Mouse (Mus musculus) retina, postnatal 7 days (tissue): Measurements from ENCODE around the gene Phlda3.

ENCODE experiments used
- DNase-seq: peaks from one replicate; pipeline ENCODE4 v3.0.0-alpha.2; 2012; ENCODE audit warnings: low read depth, low spot score

Gene Phlda3

GRCm38 (mm10) chr1:135793370-135794215 lies 27.7 kb downstream of the Phlda3 start:
- no peak for DNase-seq

DNA sequence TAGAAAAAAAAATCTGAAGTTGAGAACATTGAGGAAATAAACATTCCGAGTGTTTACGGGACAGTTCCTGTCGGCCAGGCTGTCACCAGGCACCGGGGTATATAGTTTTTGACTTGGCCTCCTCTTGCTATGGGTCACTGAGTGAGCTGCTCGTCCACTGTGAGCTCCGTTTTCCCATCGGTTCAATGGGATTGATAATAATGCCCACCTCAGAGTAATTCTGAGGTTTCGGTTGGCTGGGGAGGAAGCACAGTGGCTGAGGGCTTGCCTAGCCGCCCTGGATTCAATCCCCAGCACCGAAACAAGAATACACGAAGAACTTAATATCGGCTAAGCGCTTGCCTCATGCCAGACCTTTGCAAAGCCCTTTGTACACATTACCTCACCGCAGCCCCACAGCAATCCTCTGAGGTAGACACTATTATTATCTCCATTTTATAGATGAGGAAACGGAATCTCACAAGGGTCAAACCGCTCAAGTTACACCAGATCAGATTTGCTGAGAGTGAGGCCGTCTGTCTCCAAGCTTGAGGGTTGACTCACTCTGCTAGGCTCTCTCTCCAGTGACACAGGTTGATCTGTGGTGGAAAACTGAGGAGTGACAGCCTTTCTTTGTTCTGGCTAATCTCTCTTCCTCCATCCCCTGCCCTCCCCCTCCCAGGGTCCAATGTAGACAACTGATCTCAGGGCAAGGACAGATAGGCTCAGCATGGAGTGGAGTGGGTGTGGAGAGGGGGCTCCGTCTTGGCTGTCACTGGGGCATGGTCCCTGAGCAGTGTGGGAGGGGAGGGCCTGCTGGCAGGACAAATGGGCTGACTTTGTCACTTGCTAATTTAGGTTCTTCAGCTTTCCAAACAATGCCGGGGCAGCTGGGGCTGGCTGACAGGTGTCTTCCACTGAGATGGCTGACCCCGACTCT lies 28.6 kb downstream of the Phlda3 start:
- no peak for DNase-seq

GRCm38 (mm10) chr1:135798492-135798891 lies 32.6 kb downstream of the Phlda3 start:
- DNase-seq: no peak

GRCm38 (mm10) chr1:135799109-135799627 lies 33.2 kb downstream of the Phlda3 start:
- no peak for DNase-seq

- DNase-seq: no peak
These were observed 34.5 kb downstream of the Phlda3 start for GRCm38 (mm10) chr1:135800192-135800950.

DNA sequence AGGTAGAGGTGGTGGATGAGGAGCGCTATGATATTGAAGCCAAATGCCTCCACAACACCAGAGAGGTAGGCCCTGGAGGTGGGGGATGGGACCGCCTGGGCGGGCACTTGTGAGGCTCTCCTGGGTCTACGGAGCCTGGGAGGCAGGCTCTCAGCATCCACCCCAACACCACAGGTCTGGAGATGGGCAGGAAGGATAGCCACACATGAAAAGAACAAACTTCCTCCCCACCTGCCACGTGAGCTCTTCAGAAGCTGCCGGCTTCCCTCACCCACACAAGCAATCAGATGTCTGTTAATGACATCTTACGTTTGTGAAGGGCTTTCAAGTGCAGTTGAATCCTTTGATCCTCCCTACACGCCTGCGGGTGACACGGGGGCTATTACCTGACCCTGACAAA lies 41.6 kb downstream of the Phlda3 start:
- no peak for DNase-seq

DNA sequence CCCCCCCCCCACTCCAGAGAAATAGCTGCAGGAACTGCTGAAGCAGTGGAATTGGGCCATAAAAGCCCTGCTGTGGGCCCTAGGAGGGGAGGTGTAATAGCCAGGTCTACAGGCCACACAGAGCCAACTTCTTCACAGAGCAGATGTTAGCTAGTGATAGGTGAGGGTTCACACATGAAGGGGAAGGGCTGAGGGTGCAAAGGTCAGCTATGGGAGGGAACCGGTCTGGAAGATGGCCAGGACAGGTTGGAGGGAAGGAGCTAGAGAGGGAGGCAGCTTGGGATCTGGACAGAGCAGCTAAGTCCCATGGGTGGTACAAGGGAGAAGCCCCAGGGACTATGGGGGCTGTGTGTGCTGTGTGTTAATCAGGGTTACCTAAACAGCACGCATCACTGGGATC lies 44.3 kb downstream of the Phlda3 start:
- no peak for DNase-seq

GRCm38 (mm10) chr1:135811016-135811646 lies 45.2 kb downstream of the Phlda3 start:
- peak; percentile 80 for DNase-seq

DNA sequence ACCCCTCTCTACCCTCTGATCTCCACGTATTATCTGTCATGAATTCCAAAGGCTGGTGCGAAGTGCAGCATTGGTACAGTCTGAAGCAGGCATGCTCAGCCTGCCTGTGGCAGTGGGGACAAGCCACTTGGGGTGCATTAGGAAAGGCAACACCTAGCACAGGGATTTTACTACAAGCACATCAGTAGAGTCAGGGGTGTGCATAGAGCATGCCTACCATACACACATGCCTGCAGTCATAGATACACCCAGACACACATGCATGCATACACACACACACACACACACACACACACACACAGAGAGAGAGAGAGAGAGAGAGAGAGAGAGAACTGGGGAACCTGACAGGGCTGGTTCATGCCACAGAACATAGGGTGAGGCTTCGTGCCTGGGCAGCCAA lies 46.3 kb downstream of the Phlda3 start:
- no peak for DNase-seq

DNA sequence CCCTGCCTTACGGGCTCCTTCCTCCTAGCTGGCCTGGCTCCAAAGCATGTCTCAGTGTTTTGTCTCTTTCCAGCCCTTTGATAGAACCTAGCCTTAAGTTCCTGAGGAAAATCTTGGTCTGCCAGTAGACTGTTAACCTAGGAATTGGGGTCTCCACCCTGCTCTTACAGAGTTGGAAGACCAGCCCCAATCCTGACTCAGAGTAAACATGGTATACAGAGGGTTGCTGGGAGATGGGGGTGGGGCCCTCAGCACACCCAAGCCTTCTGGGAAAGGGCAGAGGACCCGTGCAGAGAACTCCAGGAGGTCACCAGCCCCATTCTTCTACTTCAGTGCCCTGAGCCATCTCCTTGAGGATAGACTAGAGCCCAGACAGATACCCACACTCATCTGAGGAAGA lies 46.7 kb downstream of the Phlda3 start:
- DNase-seq: no peak

- DNase-seq: no peak
These were observed 47.2 kb downstream of the Phlda3 start for GRCm38 (mm10) chr1:135813071-135813470.

DNA sequence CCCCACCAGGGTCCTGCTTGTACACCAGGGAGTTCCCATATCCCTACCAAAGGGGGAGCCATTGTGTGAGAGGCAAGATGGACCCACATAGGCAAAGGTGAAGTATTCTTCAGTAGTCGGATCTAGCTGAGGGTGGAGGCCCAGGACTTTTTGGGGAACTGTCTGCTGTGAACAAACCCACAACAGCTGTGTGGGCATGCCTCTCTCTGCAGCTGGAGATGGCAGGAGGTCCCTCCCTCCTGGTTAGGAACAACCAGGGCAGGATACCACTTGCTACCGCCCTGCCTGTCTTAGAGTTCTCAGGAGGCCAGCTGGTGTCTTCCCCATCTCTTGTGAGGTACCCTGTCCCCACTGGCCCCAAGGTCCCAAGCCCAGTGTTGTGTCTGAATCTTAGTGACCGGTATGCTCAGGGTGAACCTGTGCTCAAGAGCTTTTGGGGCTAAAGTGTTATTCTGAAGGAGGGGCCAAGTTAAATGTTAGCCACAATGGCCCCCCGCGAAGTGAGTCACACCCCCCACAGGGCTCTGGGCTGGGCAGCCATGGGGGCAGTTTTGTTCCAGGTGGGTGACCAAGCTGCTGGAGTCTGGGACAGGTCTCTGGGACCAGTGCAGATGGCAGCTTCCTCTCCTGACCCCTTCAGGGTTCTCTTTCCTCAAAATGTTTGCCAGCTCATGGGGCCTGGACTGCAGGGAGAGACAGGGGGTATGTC lies 47.9 kb downstream of the Phlda3 start:
- DNase-seq: no peak

DNA sequence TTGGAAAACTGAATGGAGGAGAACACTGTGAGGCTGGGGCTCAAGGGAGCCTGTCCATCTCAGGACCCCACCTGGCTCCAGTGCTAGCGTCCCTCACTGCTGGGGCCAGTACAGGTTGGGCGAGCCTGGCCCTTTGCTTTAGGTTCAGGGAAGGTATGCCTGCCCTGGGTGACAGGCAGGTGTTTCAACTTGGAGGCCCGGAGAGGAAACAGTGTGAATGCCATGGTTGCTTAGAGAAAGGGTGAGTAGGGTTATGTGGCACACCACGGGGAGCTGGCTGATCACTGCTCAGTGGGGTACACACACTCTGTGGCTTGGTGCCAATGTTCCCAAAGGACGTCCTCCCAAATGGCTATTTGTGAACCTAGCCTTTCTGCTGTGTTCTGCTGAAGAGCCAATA lies 48.6 kb downstream of the Phlda3 start:
- DNase-seq: no peak

DNA sequence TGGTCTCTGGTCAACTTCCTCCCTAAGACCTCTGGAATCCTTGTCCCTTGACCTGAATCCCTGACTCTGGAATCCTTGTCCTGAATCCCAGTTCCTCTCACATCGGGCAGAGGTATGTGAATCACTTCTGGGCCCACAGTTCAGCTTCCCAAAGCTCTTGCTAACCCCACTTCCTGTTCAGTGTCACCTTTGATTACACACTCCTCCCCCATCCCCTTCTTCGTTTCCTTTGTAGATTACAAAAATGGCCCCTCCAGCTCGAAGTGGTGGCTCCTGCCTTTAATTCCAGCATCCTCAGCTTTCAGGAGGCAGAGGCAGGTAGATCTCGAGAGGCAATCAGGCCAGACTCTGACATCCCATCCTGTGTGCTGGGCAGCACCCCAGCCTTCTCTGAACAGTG lies 51.7 kb downstream of the Phlda3 start:
- DNase-seq: no peak

DNA sequence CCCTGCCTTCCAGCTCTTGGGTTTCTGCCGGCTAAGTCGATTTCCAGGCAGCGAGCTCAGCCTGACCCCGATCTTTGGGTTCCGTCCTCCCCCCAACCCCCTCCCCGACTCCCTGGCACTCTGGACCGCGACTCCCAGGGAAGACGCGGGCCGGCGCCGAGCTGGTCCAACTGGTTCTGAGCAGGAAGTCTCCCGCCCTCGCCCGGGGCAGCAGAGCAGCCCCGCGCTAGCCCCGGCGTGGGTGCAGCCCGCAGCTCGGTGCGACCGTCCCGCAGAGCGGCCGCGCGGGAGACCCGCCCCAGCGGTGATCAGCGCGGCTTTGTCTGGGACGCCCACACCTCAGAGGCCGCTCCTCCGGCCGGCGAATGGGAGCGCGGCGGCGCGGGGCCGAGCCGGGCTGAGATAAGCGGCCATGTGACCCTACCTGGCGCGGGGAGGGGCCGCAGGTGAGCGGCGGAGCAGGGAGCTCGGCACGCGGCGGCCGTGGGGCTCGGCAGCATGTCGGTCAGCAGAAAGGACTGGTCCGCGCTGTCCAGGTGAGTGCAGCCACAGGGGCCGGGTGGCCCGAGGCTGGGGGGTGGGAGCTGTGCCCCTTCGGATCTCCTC lies 52.7 kb downstream of the Phlda3 start, which contains the start of gene Lad1:
Gene Lad1, plus strand, starts transcription at position 118 of the 606 bp plus-strand sequence.
- peak; percentile 40 for DNase-seq
